In the genomic region with DNA sequence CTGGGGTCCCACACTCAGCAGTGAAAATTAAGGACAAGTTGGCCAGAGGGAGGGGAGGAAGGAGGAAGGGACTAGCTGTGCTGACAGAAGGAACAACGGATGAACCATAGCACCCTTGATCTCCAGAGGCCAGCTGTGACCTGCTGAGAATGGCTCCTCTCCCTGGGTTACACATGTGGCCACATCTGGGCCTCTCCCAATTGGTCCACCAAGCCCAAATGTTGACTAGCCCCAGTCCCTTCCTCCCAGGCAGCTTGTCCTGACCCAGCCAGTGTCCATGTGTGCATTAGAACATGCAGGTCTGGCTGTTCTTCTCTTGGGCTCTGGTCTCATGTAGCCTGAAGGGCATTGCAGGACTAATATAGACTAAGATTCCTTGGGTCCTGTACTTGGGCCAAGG, we compare ENCODE assay signal across 12 mouse cellular contexts.
"Had no signal": no experiment of that assay in that cellular context is flagged by ENCODE, and none has a peak within 500 bp of the region (broad histone marks: within the 10 kb centered on the region; RNA-seq: fewer than 3 reads in every experiment).

No protein-coding gene starts in this region.

- DNase-seq: retina, postnatal 1 day; right cerebral cortex, adult 18-20 months; right cerebral cortex, postnatal 14 days; right cerebral cortex, postnatal 25 days; right cerebral cortex, postnatal 4 days; spleen, adult 18-20 months; thymus, adult 18-20 months; thymus, adult 2 months; thymus, postnatal 14 days; thymus, postnatal 25 days; thymus, postnatal 36 days; thymus, postnatal 4 days had no signal
